Mouse (Mus musculus) kidney, adult 8-10 months (tissue): ENCODE measurements around the gene Kit.
A peak's percentile ranks its signal among the peaks of the same experiment; 100 is the strongest.

ENCODE experiments used
- DNase-seq, 2 experiments: peaks; one replicate each; pipeline ENCODE4 v3.0.0; 2022

Kit gene

GRCm38 (mm10) chr5:75640637-75641036, 65.9 kb downstream of the Kit start:
- no peak for DNase-seq

GRCm38 (mm10) chr5:75647046-75647445, 72.3 kb downstream of the Kit start:
- no peak for DNase-seq

GRCm38 (mm10) chr5:75650566-75650965, 75.8 kb downstream of the Kit start:
- DNase-seq: no peak

- DNase-seq: no peak
These were observed 78.7 kb downstream of the Kit start for GRCm38 (mm10) chr5:75653431-75653830.

GRCm38 (mm10) chr5:75658575-75658974, 83.9 kb downstream of the Kit start:
- no peak for DNase-seq

- no peak for DNase-seq
These were observed 85.6 kb downstream of the Kit start for GRCm38 (mm10) chr5:75660342-75660741.

- DNase-seq: no peak
These were observed 87.8 kb downstream of the Kit start for GRCm38 (mm10) chr5:75662466-75662865.

- no peak for DNase-seq
These were observed 89.1 kb downstream of the Kit start for GRCm38 (mm10) chr5:75663768-75664167.

GRCm38 (mm10) chr5:75667083-75667482, 92.4 kb downstream of the Kit start:
- no peak for DNase-seq

- no peak for DNase-seq
These were observed 96.5 kb downstream of the Kit start for GRCm38 (mm10) chr5:75671136-75671788.

- DNase-seq: peak in 1 of 2 experiments; percentile 26
These were observed 101.3 kb downstream of the Kit start for GRCm38 (mm10) chr5:75676024-75676423.

- DNase-seq: no peak
These were observed 105.2 kb downstream of the Kit start for GRCm38 (mm10) chr5:75679896-75680295.

- DNase-seq: no peak
These were observed 120.6 kb downstream of the Kit start for GRCm38 (mm10) chr5:75695162-75695809.

- no peak for DNase-seq
These were observed 122.2 kb downstream of the Kit start for GRCm38 (mm10) chr5:75696960-75697359.

GRCm38 (mm10) chr5:75698556-75698955, 123.8 kb downstream of the Kit start:
- no peak for DNase-seq

GRCm38 (mm10) chr5:75699081-75699480, 124.4 kb downstream of the Kit start:
- DNase-seq: no peak

- DNase-seq: no peak
These were observed 124.8 kb downstream of the Kit start for GRCm38 (mm10) chr5:75699516-75699915.

- DNase-seq: no peak
These were observed 126.9 kb downstream of the Kit start for GRCm38 (mm10) chr5:75701662-75702061.

GRCm38 (mm10) chr5:75702080-75702479, 127.4 kb downstream of the Kit start:
- DNase-seq: no peak

- DNase-seq: no peak
These were observed 130.0 kb downstream of the Kit start for GRCm38 (mm10) chr5:75704584-75705175.

GRCm38 (mm10) chr5:75705421-75705820, 130.7 kb downstream of the Kit start:
- no peak for DNase-seq
